Mouse (Mus musculus): ENCODE data around the gene Gm9837.

Gm9837 gene

DNA sequence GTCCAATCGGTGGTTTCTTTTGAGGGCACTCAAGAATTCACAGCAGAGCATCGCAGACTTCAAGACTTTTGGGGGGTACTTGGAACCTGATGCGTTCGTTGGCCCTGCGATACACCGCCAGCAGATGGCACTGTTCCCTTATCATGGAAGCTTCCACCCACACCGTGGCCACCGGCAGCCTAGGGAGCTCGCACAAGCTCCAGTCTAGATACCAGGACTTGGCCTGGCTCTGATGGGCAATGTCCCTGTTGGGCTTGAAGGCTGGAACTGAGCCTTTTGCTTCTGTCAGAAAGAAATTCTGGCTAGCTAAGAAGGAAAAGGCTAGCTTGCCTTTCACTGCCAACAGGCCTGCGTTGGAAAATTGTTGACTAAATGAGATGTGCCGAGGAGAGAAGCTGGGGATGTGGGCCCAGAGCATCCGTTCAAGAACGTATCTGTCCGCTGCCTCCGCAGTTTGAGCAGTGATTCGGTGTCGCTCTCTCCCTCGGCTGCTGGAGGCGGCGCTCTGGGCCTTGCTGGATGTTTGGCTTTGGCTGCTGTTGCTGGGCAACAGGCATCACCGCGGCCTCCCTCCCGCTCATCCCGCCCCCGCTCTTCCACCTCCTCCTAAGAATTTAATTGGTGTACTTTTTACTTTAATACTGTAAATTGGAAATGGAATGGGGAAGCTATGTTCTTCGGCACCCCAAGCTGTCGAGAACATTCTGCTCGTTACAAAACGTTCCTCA lies at the start of gene Gm9837:
Gene Gm9837 (minus strand): TSS at position 512 of the 728 bp plus-strand sequence.
- DNase-seq: peak; percentile 90

DNA sequence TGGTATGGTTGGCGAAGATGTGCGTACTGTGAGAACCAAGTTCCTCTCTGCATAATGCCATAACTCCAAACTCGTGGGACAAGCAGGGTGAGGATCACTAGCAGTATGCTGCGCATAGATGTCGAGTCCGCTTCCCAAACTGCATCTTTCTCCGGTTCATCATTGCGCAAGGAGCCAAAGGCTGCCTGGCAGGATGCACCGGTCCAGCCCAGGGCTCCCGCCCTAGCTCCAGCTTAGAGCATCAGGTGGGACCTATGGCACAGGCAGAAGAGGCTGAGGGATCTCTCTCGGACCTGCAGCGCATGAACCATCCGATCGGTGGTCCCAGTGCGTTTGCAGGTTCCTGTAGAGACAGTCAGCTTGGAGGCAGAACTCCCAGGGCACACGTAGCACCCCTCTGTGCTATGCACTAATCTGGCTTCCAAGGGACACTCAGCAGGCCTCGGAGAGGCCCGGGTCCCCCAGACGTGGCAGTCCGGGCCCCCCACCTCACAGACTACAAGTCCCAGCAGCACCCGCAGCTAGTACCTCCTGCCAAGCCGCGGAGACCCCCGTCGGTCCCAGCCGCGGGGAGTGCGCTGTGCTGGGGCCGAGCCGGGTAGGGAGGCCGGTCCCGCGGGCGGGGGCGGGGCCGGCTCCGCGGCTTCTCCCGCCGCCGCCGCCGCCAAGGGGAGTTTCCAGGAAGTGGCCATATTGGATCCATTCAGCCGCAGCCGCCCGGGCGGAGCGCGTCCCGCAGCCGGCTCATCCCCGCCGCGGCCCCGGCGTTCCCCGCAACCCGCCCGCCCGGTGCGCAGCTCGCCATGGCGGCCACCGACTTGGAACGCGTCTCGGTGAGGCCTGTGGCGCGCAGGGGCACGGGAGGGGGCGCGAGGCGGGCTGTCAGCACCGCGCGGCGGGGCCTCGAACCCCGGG lies 49.2 kb upstream of the Gm9837 start, which contains the start of gene Sept8:
Gene Sept8 (plus strand): TSS at position 51 of the 915 bp plus-strand sequence.
- peak; percentile 85 for DNase-seq

DNA sequence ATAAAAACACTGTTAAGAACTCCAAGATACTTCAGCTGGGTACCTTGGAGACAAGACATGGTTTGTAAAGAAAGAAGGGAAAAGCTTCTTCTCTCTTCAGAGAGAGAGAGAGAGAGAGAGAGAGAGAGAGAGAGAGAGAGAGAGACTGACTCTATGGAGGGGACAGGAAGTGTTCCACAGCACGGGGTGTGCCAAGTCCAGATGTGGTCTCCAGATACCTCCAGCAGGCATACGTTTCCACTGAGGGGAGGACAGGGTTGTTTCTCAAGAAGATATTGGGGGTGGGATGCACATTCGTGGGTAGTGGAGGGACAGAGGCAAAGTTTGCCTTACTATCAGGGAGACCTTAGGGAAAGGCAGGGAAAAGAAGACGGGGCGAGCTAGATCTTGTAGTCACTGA lies 48.5 kb upstream of the Gm9837 start:
- peak; percentile 67 for DNase-seq

DNA sequence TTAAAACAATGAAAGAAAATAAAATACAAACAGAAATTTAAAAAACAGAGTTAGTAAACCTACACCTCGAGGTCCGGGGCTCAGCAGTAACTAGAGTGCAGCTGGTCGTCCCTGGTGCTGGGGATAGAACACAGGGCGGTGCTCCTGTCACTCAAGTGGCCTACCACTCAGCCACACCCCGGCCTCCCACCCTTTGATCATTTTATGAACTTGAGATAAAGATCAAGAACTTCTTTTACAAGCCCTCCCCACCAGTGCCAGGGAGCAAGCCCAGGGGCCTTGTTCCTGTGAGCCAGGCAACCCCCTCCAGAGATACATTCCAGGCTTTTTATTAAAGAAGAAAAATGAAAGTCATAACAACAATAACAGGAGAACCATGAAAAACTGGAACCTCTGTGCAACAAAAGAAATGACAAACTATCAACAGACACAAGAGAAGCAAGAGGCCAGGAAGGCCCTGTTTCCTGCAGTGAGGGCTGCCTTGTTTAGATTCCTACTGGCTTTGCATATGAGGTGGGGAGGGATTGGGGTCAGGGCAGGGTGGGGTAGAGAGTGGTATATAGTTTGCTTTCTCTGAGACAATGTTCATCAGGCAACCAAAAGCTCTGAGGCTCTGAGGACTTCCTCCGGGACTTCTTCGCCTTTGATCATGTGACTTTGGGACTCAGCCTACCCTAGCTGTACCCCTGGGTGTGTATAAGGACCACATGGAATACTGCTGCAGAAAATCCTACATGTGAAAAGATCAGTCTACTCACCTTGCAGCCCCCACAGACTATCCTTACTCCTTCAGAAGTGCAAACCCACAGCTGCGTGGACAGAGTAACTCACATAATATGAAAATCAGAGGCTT lies 46.7 kb upstream of the Gm9837 start:
- peak; percentile 74 for DNase-seq

DNA sequence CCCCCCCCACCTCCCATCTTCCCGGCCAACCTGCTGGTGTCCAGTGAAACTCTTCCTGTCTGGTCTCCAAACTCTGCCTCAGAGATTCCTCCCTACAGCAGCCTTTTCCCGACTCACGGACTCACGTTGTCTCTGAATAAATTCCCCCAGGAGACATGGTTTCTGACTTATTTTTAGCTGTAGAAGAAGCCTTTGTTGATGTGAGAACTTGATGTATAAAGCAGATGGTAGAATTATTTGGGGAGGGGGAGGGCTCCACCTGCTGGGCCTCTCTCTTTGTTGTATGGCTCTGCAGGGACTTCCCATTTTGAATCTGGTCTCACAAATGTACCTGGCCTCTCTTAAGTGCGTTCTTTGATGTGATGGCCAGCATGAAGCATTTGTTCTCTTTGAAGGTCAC lies 40.1 kb upstream of the Gm9837 start:
- no peak for DNase-seq

DNA sequence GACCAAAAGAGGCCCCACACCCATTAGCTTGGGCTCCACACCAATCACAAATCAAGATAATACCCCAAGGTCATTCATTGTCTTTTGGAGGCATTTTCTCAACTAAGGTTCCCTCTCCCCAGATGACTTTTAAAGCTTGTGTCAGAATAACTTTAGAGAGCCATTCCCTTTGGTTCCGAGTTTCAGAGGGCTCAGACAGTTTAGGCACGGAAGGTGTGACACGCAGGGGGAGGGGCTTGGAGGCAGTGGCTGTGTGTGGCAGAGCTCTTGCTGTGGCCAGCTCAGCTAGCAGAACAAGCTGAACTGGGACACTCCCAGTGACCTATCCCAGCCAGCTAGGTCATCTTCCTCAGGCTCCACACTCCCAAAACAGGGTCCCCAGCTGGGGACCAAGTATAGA lies 38.3 kb upstream of the Gm9837 start:
- no peak for DNase-seq

DNA sequence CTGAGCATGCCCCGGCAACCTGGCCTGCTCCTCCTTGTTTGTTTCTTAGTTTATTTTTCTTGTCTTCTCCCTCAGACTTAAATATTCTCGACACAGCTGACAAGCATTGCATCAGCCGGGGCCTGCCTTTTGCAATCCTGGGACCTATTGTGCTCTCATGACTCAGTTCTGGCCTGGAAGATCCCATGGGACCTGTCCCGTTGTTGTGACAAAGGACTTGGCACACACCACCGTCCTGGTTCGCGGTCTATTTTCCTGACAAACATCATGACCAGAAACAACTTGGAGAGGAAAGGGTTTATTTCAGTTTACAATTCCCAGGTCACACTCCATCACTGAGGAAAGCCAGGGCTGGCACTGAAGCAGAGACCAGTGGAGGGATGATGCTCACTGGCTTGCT lies 37.9 kb upstream of the Gm9837 start:
- DNase-seq: no peak

DNA sequence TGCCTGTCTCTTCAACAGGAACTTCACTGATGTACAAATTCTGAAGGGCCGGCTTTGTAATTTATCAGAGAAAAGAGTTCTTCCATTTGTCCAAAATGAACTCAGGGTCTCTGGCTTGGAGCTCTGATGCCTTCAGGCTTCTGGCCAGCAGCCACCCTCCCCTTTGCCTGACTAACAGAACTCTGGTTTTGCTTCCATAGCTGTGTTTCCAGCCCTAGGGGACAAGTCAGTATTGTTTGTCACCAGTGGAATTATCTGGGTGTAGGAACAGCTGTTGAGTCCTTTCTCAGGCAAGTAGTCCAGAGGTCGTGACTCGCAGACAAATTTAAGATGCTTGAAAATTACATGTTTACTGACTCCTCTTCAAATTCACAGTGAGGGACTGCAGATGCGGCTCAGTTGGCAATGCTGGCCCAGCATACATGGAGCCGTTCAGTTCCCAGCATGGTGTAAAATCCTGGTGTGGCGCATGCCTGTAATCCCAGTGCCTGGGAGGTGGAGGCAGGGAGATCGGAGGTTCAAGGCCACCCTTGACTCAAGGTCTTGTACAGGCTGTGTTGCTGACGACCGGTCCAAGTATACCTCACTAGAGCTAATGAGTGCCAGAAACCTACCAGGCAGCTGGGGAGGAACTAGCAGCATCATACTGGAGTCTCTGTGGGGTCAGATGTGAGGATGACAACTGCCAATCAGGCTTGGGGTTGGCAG lies 37.0 kb upstream of the Gm9837 start:
- no peak for DNase-seq

DNA sequence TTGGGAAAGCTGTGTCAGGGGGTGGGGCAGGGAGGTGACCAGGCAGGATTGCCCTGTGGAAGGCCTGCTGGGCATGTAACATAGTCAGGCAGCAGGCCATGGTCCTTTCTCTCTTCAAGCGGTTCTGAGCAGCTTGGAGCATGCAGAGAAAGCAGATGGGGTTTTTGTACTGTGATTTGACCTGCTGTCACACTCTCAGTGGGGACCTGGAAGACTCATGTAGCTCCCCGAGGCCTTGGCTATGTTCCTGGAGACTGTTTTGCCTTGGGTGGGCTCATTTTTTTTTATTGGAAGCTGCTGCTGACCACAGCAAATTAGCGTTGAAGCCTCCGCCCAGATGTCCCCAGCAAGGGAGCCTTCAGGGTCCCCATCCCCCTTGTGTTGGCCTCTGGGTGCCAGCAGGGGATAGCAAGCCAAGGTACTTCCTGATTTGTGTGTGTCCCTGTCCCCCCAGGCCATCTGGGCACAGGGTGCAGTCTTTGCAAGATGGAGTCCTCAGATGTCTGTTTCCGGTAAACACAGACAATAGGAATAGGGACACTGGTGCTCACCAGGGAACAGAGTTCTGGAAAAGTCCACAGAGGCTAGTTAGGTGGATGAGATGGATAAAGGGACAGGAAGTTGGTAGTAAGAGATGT lies 34.9 kb upstream of the Gm9837 start:
- no peak for DNase-seq

DNA sequence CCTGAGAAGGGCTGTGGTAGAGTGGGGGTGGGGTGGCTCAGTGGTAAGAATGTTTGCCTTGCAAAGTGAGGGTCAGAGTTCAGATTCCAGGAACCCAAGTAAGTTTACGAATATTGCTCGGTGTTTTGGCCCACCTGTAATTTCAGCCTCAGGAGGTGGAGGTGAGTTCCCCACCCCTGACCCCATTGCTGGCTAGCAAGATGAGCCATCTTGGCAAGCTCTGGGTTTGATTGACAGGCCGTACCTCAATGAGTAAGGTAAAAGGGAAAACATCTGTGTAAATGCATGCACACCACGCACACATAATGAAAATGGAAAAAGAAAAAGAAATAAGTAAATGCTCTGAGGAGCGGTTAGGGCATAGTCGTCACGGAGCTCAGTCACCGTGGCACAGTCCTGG lies 34.1 kb upstream of the Gm9837 start:
- no peak for DNase-seq

DNA sequence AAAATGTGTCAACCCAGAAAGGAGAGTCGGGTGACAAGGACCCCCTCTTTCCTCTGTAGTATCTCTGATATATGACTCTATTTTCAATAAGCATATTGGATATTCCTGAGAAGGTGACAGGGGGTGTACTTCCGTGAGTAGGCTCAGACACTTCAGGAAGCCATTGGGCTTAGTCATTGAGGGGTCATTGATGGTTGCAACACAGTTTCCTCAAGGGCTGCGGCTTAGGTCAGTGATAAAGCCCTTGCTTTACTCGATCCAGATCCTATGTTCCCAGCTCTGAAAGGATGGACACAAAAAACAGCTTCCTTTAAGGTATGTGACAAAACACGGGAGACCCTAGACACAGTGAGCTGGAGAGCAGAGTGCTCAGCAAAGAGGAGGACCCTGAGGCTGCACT lies 33.5 kb upstream of the Gm9837 start:
- DNase-seq: no peak

DNA sequence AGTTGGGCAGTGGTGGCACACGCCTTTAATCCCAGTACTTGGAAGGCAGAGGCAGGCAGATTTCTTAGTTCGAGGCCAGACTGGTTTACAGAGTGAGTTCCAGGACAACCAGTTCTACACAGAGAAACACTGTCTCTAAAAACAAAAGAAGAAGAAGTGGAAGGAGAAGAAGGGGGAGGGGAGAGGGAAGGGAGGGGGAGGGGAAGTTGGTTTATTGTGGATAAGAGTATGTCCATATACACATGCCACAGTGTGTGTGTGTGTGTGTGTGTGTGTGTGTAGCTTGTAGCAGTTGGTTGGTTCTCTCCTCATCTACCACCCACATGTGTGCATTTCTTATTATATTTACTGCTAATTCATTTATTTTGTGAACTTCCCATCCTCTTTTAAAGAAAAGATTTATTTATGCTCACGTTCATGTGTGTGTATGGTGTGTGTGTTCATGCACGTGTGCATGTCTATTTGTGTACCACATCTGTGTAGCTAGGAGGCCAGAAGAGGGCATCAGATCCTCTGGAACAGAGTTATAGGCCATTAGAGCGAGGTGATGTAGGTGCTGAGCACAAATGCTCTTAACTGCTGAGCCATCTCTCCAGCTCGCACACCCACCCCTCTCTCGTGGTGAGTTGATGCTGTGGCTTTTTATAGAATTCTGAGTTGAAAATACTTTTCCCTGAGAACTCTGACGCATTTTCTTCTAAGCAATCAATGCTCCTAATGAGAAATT lies 31.9 kb upstream of the Gm9837 start:
- DNase-seq: no peak

DNA sequence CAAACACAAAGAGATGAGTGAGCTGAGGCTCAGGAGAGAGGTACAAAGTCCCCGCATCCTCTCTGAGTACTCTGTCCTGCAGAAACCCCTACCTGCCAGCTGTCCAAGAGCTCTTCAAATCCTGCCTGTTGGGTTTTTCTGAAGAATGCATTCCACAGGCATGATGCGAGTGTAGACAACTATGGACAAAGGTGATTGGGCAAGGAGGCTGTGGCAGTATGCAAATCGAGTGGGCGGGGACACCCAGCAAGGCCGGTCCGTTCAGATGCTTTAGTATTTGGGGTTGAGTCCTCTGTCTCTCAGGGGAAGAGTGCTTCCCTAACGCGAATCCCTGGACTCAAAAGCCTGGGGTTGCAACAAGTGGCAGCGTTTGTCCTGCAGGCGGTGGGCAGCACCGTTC lies 30.3 kb upstream of the Gm9837 start:
- DNase-seq: peak; percentile 42

DNA sequence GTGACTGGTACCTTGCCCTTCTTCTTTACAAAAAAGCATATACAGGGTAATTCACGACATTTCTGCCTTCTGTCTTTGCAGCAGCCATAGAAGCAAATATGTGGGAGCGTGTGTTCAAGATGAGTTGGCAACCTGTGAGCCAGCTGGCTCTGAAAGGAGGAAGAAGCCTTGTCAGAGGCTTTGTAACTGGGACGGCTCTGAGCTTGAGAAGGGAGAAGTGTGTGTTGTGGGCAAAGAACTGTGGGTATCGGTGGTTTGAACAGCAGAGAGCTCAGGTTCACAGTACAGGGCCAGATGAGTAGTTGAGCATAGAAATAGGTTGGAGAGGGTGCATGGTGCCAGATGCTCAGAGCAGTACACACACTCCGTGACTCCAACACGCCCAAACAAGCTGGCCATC lies 26.7 kb upstream of the Gm9837 start:
- DNase-seq: no peak

DNA sequence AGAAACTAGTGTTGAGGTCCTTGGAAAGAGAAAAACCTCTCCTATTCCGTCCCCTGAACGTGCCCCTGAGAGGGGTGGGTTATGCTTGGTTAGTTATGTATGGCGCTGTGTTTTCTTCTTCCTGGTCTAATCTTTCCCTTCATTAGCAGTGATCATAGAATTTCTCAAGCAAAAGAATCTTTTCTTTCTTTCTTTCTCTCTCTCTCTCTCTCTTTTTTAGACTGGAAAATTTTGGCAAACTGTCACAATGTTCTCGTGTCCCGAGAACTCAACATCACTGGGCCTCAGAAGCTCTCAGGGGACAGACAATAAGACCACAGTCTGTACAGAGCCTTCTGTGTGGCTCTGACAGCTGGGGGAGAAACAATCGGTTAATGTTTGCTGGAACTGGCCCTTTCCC lies 25.1 kb upstream of the Gm9837 start:
- DNase-seq: no peak

DNA sequence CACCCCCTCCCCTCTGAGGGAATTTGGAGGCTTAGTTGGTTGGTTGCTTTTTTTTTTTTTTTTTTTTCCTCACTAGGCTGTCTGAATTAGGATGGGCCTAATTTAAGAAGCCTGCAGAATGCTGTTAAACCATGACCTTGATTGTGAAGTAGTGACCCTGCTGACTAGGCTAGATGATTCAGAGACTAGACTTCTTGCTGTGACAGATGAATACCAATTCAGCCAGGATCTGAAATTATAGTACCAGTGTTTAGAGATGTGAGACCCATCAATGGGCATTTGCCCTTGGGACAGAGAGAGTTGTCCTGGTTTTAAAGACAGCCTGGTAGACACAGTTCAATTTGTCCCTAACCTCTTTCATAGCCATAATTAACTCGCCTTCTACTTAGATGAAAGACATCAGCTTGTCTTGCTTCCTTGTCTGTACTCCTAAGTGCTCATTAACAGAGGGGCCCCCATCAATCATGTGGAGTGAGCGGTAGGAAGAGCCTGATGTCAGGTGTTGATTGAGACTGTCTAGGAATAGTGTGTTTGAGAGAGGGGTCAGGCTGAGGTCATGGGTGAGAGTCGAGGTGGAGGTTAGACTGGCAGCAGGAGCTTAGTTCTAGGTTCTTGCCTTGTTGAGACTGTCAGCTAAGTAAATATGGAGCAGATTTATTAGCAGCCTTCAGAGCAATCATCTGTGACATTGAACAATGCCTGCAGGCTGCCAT lies 23.1 kb upstream of the Gm9837 start:
- no peak for DNase-seq

DNA sequence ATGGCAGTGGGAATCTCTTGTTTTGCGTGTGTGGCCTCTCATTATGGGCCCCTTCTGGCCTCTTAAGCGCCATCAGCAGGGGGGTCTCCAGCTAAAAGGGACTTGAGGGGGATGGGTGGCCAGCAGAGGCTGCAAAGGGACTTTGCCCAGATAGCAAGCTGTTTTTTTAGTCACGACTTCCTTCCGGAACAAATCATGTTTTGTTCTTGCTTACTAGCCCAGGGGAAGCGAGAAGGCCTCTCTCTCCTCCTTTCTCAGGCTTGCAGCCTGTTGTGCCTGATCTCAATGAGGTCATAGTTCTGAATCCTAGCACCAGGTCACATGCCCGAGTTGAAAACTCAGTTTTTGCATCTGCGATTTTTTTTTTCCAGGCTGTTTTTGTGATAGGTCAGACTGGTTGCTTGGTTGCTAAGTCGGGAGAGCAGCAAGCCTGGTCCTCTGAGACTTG lies 21.7 kb upstream of the Gm9837 start:
- DNase-seq: no peak

DNA sequence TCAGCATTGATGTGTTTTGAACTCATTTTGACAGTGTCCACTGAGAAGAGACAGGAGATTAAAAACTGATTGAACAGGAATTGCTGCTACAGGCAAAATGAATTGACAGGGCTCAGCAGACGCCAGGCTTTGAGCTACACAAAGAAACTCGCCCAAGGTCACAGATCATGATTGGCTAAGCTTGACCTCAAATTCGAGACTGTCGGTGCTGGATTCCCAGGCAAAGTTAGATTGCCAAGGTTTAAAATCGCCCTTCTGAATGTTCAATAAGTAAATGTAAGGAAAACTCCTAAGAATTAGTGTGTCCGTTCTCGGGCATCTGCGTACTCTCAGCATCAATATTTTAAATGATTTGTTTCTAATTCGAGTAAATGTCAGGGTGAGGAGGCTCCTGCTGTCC lies 19.1 kb upstream of the Gm9837 start:
- no peak for DNase-seq

DNA sequence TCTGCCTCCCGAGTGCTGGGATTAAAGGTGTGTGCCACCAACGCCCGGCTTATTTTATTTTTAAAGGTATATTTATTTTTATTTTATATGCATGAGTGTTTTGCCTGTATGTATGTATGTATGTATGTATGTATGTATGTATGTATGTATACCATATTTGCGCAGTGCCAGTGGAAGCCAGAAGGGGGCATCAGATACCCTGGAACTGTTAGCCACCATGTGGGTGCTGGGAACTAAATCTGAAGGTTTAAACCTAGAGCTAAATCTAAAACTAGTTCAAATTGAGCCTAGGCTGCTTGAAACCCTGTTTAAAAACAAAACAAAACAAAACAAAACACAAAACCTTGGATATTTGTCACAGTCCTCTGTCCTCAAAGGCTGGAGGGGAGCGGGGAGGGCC lies 18.7 kb upstream of the Gm9837 start:
- no peak for DNase-seq

DNA sequence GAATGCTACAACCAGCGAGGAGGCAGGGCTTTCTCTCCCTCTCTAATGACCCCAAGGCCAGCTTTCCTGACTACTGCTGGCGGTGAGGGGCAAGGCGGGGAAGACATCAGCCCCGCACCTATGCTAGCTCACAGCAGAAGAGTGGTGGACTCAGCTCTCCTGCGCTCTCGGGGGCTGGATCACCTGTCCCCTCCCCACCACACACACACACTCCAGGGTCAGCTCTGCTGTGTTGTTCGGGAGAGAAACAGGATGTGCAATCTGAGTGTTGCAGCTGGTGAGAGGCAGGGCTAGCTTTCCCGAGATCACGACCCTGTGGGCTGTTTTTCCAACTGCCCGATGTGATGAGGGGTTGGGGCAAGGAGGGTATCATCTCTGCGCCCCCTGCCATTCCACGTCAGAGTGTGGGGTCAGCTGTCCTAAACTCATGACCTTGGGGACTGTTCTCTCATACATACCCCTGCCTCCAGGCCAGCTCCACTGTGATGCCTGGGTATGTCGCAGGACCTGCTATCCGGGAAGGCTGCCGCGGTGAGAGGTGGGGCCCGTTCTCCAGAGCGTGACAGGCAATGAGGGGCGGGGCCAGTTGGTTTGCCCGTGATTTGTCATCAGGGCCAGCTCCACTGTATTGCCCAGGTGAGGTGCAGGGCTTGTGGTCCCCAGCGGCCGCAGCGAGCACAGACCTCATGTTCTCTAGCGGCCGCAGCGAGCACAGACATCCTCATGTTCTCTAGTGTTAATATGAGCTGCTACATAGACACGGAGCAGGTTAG lies 16.7 kb upstream of the Gm9837 start:
- peak; percentile 69 for DNase-seq
